Mouse (Mus musculus) left cerebral cortex, adult 18-20 months (tissue): Measurements from ENCODE around the gene Cd72. TPM values are rescaled to one million over a fixed set of nuclear protein-coding genes. Genes with fewer than 3 reads are reported as not detected.

ENCODE experiments used
- DNase-seq, 2 experiments: peaks; one replicate each; pipeline ENCODE4 v3.0.0; 2021 to 2022; ENCODE audit warnings: low spot score in 2 of 2, mixed read lengths in 1 of 2
- total RNA-seq, 2 experiments: library from RNA; stranded (reverse); gene quantifications; 2 replicates each; pipeline ENCODE4 v1.2.3; 2021

The Cd72 gene
- total RNA-seq, 2 experiments from 2014 or later, result 0.84 to 1.3 TPM

DNA sequence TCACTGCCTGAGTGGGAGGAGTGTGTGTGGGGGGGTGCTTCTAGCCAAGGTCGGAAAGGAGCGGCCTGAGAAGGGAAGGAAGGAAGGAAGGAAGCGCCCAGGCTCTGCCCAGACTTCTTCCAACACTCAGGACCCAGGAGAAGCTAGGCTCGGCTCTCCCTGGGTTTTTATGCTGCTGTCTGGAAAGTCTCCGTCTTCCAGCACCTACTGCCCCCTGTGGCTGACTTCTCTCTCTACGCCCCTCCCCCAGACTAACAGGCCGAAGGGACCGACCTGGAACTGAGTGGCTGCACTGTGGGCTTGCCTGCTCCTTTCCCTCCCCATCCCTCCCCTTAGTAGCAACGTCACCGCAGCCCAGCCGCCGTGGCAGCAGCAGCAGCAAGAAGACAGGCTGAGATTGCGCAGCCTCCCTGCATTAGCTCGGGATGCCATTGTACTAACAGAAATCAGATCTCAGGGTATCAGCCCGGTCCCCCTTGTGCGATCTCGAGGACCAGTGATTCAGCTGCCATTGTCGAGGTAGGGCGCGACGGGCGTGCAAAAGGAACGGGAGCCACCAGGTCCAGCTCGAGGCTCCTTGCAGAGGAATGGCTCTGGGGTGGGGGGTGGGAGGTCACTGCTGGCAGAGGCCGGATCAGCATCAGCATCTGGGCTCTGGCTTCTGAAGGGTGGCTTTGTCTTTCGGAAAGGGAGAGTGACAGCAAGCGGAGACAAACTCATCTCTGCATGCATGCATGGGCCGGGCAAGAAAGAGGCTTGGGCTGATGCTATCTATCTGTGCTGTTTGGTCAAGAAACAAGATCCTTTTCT is 48.1 kb downstream of the Cd72 start:
- peak; percentile 68 to 77 for DNase-seq

DNA sequence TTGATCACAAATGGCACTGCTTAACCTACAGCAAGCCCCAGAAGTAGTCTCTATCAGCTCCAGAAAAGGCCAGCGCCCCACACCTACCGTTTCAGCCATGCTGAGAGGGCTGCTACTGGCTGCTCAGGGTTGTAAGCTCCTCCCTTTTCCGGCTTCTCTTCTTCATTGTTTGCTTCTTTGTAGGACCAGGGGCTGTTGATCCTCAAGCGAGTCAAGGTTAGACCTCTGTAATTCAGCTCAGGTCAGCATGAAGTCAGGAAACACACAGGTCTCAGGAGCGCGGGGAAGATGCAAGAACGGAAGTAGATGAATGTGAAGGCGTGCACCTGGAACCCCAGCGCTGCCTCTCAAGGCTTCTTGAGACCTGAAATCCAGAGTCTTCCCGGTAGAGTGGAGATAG is 49.7 kb downstream of the Cd72 start:
- DNase-seq, result no peak

DNA sequence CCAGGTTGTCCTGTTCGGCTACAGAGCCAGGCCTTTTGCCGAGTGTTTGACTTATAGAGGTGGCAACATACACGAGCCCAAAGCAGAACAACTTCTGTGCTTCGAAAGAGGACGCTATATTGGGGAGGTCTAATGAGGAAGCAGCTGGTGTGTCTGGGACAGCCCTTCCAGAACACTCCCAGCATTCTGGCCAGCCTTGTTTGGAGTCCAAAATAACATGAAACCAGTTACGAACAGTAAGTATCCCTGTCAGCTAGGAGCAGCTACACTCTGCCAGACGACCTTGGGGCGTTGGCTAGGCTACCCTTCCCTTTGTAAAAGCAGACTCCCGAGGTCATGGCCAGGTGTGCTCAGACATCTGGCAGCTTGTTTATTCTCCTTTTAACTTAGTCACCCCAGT is 52.2 kb downstream of the Cd72 start:
- DNase-seq, result no peak

DNA sequence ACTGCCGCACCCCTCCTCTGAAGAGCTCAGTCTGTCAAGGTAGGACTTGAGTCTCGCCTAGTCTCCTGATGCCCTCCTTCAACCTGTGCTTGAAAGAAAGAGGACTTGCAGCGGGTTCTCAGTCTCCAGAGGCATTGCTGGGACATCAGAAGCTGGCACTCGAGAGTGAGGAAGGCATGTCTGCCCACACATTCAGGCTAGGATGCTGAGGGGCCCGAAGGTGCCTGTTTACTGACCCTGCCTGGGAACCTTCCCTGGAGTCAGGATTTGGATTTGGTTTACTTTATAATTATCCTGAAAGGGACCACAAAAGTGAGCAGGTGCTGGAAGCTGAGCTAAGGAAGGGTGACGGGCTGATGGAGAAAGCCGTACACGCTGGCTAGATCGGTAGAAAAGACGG is 52.9 kb downstream of the Cd72 start:
- DNase-seq, result no peak

DNA sequence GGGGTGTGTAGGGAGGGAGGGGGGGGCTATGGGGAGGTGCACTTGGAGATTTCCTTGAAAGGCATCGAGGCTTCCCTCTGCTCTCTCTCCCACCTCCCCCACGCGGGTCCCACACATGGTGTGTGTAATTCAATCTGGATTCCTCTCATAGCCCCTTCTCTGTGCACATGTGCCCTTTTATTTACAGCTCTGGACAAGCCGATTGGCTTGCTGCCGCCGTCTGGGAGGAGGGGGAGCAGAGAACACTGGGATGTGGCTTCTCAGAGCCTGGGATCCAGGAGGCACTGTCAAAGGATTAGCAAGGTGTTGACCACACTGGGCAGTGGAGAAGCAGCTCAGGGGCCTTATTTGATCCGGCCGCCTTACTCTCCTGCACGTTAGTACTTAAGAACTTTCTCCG is 53.5 kb downstream of the Cd72 start:
- DNase-seq, result no peak

DNA sequence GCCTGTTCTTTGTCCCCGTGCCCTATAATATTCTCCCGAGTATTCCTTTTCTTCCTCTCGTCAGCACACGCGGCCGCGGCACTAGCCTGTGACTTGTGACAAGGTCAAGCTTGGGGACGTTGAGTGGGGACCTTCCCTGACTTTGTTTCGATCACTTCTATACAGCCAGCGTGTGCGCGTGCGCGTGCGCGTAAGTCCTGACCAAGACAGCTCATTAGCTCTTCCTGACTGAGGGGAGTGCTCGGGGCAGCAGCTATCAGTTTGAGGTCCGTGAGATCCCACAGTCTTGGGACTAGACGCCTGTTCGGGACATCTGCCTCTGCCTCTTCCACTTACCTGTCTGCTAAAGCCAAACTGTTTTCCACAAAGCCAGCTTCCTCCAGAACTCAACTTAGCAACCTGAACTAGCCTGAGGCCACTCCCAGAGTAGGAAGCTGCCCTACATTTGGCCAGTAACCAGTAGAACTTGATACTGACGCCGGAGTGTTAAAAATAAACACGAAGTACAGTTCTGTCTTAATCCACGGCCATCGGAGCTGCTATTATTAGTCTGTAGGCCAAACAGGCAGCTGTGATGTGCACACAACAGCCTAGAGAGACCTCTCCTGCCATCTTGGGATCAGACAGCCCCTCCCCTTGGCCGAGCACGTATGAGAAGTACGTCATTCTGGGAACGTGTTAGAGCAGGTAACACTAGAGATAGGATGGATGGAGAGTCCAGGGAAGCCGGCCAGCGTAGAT is 54.9 kb downstream of the Cd72 start:
- no peak for DNase-seq

DNA sequence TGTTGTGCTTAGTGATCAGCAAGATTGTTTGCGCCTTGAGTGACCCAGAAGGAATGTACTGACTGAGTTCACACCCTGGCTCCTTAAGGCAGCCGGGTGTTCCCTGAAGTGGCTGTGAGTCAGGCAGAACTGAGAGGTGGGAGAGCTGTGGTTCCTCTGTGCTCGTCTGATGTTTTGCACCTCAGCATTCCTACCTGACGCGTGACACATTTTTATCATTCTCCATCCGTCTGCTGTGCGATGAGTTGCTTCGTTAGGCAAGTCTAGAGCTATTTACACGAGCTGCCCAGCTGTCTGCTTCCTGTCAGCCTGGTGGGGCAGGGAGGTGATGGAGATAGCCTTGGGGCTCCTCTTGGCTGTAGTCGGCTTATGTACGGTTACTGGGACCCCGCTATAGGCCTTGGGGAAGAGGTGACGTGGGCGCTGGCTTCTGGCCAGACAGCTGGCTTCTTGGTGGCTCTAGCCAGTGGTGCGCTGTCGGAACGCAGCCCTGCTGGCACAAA is 55.5 kb downstream of the Cd72 start:
- DNase-seq, result peak in 1 of 2 experiments; percentile 49

GRCm38 (mm10) chr4:43398014-43398413 is 56.4 kb downstream of the Cd72 start:
- no peak for DNase-seq

Other genes starting within 250 kb of the Cd72 start
- under 1 TPM; 0.19 to 0.44 TPM for gene Atp8b5, start 187.5 kb downstream of the Cd72 start, total RNA-seq
- 100 to 1,000 TPM; 128 to 146 TPM for gene Rusc2, start 72.6 kb downstream of the Cd72 start, total RNA-seq
- 1 to 10 TPM in 1 of 2 experiments, under 1 TPM in 1; 0.82 to 1.2 TPM for gene Fam166b, start 25.5 kb downstream of the Cd72 start, total RNA-seq
- gene Tesk1, start 12.7 kb downstream of the Cd72 start, total RNA-seq, result 10 to 100 TPM; 90.6 to 96.5 TPM
- not detected for gene Sit1, start 29.1 kb upstream of the Cd72 start, total RNA-seq
- gene Ccdc107, start 38.3 kb upstream of the Cd72 start, total RNA-seq, result 10 to 100 TPM; 29.9 to 30.0 TPM
- gene Arhgef39, start 45.1 kb upstream of the Cd72 start, total RNA-seq, result 1 to 10 TPM in 1 of 2 experiments, under 1 TPM in 1; 0.21 to 1.8 TPM
- gene Car9, start 52.3 kb upstream of the Cd72 start, total RNA-seq, result 1 to 10 TPM in 1 of 2 experiments, under 1 TPM in 1; 0.42 to 1.8 TPM
- gene Tpm2, start 69.1 kb upstream of the Cd72 start, total RNA-seq, result 1 to 10 TPM; 8.4 to 9.9 TPM
- gene Creb3, start 107.7 kb upstream of the Cd72 start, total RNA-seq, result 10 to 100 TPM; 78.1 to 80.9 TPM
- gene Tln1, start 108.1 kb upstream of the Cd72 start, total RNA-seq, result 10 to 100 TPM; 51.7 to 51.8 TPM
- 10 to 100 TPM; 44.8 to 50.1 TPM for gene Rgp1, start 124.1 kb upstream of the Cd72 start, total RNA-seq
- gene Gba2, start 124.2 kb upstream of the Cd72 start, total RNA-seq, result 10 to 100 TPM; 62.1 to 64.2 TPM
- not detected for gene Msmp, start 129.9 kb upstream of the Cd72 start, total RNA-seq
- gene Npr2, start 177.3 kb upstream of the Cd72 start, total RNA-seq, result 10 to 100 TPM; 47.5 to 48.4 TPM
- 1 to 10 TPM in 1 of 2 experiments, under 1 TPM in 1; 0.87 to 2.1 TPM for gene Spag8, start 199.0 kb upstream of the Cd72 start, total RNA-seq
- 10 to 100 TPM; 34.1 to 40.5 TPM for gene Hint2, start 201.8 kb upstream of the Cd72 start, total RNA-seq
- 10 to 100 TPM; 57.7 to 64.8 TPM for gene Tmem8b, start 214.3 kb upstream of the Cd72 start, total RNA-seq
- gene Fam221b, start 214.5 kb upstream of the Cd72 start, total RNA-seq, result 1 to 10 TPM; 1.6 to 1.7 TPM
- not detected for gene Olfr70, start 246.2 kb upstream of the Cd72 start, total RNA-seq